Mouse (Mus musculus) heart, embryonic 12.5 days (tissue): Measurements from ENCODE around the gene Zfp872. TPM values are rescaled to one million over a fixed set of nuclear protein-coding genes. Genes with fewer than 3 reads are reported as not detected.

Experiments used
- ATAC-seq: fragments of 200-750 bp; cut with Nextera tagmentation; 2 replicates; pipeline ENCODE4 v1.8.0; 2017; ENCODE audit warnings: moderate TSS enrichment, moderate library complexity; ENCODE audit not compliant: insufficient number of reproducible peaks, low FRiP score
- H3K27ac ChIP-seq: fragments of 300-500 bp; sonication (generic); 2 replicates; pipeline ENCODE4 v1.5.1; 2016; ENCODE audit warnings: mild to moderate bottlenecking, moderate library complexity; ENCODE audit not compliant: poor library complexity, severe bottlenecking
- H3K27me3 ChIP-seq: fragments of 300-500 bp; sonication (generic); replicated peaks from 2 replicates; pipeline ENCODE4 v1.6.1; 2016; ENCODE audit warnings: mild to moderate bottlenecking, moderate library complexity
- H3K36me3 ChIP-seq: fragments of 300-500 bp; sonication (generic); 2 replicates; pipeline ENCODE4 v1.6.1; 2016; ENCODE audit warnings: mild to moderate bottlenecking, moderate library complexity
- H3K4me1 ChIP-seq: fragments of 300-500 bp; sonication (generic); replicated peaks from 2 replicates; pipeline ENCODE4 v1.6.1; 2016; ENCODE audit warnings: mild to moderate bottlenecking
- H3K4me2 ChIP-seq: fragments of 300-500 bp; sonication (generic); 2 replicates; pipeline ENCODE4 v1.6.1; 2016; ENCODE audit warnings: mild to moderate bottlenecking, moderate library complexity
- H3K4me3 ChIP-seq: fragments of 300-500 bp; sonication (generic); 2 replicates; pipeline ENCODE4 v1.5.1; 2016; ENCODE audit warnings: mild to moderate bottlenecking
- H3K9ac ChIP-seq: fragments of 300-500 bp; sonication (generic); 2 replicates; pipeline ENCODE4 v1.6.1; 2016; ENCODE audit warnings: mild to moderate bottlenecking, moderate library complexity
- H3K9me3 ChIP-seq: fragments of 300-500 bp; sonication (generic); replicated peaks from 2 replicates; pipeline ENCODE4 v1.6.1; 2016; ENCODE audit warnings: mild to moderate bottlenecking, moderate library complexity
- WGBS: fragments of 180-500 bp; shearing (Covaris S2); methylation state at CpG from one replicate; pipeline ENCODE4 v1.1.7; 2016; 5-methylcytosine and 5-hydroxymethylcytosine counted together
- polyA plus RNA-seq: library from polyadenylated mRNA; unstranded; fragments of >200 nt; fragmentation: Nextera tagmentation; extraction: Ambion mirVana; gene quantifications from 2 replicates; pipeline ENCODE4 v1.2.1, GENCODE M21; 2016

Zfp872 gene
- polyA plus RNA-seq, 1 experiment from 2014 or later = 0.17 TPM

GRCm38 (mm10) chr9:22226846-22227245, 39.0 kb downstream of the Zfp872 start:
- Histone ChIP-seq H3K4me2 (peak overlapping the region; percentile 87), H3K27me3 (no peaks in the 10 kb centered on the region), H3K9me3 (no peaks in the 10 kb centered on the region), H3K4me3 (peak overlapping the region; percentile 18; the same call in 1 of the 2 replicates), H3K27ac (peak overlapping the region; percentile 60), H3K36me3 (peaks cover 4% of the 10 kb centered on the region; the same call in 1 of the 2 replicates), H3K4me1 (peaks cover 14% of the 10 kb centered on the region), H3K9ac (no peak overlapping the region)
- 62% methylated on average over 15 of the region's 15 CpGs for WGBS
- ATAC-seq = no peak

DNA sequence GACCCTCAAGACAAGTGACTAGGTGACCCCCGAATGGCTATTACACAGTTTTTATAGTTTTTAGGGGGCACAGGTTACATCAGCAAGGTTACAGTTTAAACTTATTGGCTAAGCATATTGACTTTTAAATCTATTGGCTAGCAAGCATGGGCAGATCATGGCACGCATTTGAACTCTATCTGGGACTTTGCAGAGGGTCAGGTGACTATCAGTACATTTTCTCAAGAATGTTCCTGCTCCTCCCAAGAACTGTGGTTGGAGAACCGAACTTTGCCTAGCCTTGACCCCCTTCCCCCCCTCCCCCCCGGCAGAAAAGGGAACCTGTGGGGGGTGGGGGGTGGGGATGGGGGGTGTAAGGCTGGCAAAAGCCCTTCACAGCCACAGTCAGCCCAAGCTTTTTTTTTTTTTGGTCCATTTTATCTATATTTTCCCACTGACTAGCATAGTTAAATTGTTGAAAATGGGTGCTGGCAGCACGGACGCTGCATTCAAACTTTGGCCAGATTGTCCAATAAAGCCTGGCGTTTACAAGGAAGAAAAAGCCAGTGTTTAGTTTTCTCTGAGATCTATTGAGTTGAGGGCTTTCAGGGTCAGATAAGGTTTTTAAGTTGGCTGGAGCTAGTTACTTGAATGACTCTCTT, 41.6 kb downstream of the Zfp872 start:
- Histone ChIP-seq H3K9ac (no peak overlapping the region), H3K4me2 (no peak overlapping the region), H3K4me3 (no peak overlapping the region), H3K36me3 (peaks cover 4% of the 10 kb centered on the region), H3K27me3 (no peaks in the 10 kb centered on the region), H3K4me1 (peaks cover 18% of the 10 kb centered on the region), H3K27ac (no peak overlapping the region), H3K9me3 (no peaks in the 10 kb centered on the region)
- ATAC-seq = no peak
- WGBS = 70% methylated on average over 7 of the region's 7 CpGs

DNA sequence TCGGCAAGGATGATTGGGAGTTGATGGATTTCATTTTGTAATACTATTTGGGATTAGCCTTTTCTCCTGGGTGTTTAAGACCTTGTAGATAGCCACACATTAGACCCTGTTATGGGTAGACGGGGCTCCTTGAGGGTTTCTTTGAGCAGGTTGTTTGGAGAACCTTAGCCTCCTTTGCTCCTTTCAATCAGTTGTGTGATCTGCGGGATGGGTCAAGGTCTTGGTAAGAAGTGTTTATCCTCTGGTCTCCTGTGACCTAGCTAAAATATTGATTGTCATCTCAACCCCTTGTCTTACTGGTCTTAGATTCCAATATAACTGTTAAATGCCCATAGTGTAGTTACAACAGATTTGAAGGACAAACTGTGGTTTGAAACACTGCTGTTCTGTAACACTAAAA, 42.2 kb downstream of the Zfp872 start:
- ATAC-seq = no peak
- Histone ChIP-seq H3K9me3 (0 out of 2 replicates have a peak, but pooled peaks cover 3% of the 10 kb centered on the region), H3K27me3 (no peaks in the 10 kb centered on the region), H3K27ac (no peak overlapping the region), H3K9ac (no peak overlapping the region), H3K36me3 (peaks cover 8% of the 10 kb centered on the region), H3K4me2 (no peak overlapping the region), H3K4me1 (peaks cover 18% of the 10 kb centered on the region), H3K4me3 (no peak overlapping the region)
- 84% methylated on average over 3 of the region's 3 CpGs for whole genome bisulfite sequencing

- ATAC-seq = no peak
- no peaks in the 10 kb centered on the region for H3K27me3 ChIP-seq
- no peak overlapping the region for H3K27ac ChIP-seq
- H3K4me3 ChIP-seq = no peak overlapping the region
- no peak overlapping the region for H3K9ac ChIP-seq
- peaks cover 18% of the 10 kb centered on the region for H3K4me1 ChIP-seq
- peaks cover 8% of the 10 kb centered on the region for H3K9me3 ChIP-seq
- peaks cover 13% of the 10 kb centered on the region for H3K36me3 ChIP-seq
- H3K4me2 ChIP-seq = no peak overlapping the region
Measured at GRCm38 (mm10) chr9:22230556-22230955, 42.7 kb downstream of the Zfp872 start.

GRCm38 (mm10) chr9:22240001-22240400, 52.1 kb downstream of the Zfp872 start:
- Histone ChIP-seq H3K4me3 (no peak overlapping the region), H3K4me1 (no peaks in the 10 kb centered on the region), H3K4me2 (no peak overlapping the region), H3K9me3 (peaks cover 24% of the 10 kb centered on the region), H3K36me3 (peaks cover 89% of the 10 kb centered on the region), H3K9ac (no peak overlapping the region), H3K27me3 (no peaks in the 10 kb centered on the region), H3K27ac (no peak overlapping the region)
- ATAC-seq = no peak
- WGBS = 94% methylated on average over 4 of the region's 4 CpGs

- no peak for ATAC-seq
- peaks cover 34% of the 10 kb centered on the region for H3K9me3 ChIP-seq
- WGBS = 91% methylated on average over 2 of the region's 2 CpGs
Measured at GRCm38 (mm10) chr9:22244242-22244641, 56.4 kb downstream of the Zfp872 start.

More at GRCm38 (mm10) chr9:22244242-22244641, 56.4 kb downstream of the Zfp872 start:
- no peak overlapping the region for H3K27ac ChIP-seq
- no peak overlapping the region for H3K4me3 ChIP-seq
- no peaks in the 10 kb centered on the region for H3K27me3 ChIP-seq
- H3K9ac ChIP-seq = no peak overlapping the region
- H3K36me3 ChIP-seq = peaks cover 93% of the 10 kb centered on the region
- H3K4me2 ChIP-seq = no peak overlapping the region
- H3K4me1 ChIP-seq = no peaks in the 10 kb centered on the region

Other genes with a start within 250 kb of the Zfp872 start
- gene Swsap1, start 232.3 kb upstream of the Zfp872 start, polyA plus RNA-seq = 4.8 and 5.8 TPM in 2 replicates
- 10.9 and 12.0 TPM in 2 replicates for gene Epor, start 224.6 kb upstream of the Zfp872 start, polyA plus RNA-seq
- gene Rgl3, start 198.6 kb upstream of the Zfp872 start, polyA plus RNA-seq = 1.7 and 2.0 TPM in 2 replicates
- gene Ccdc151, start 185.5 kb upstream of the Zfp872 start, polyA plus RNA-seq = 0.17 and 0.29 TPM in 2 replicates
- gene Prkcsh, start 185.3 kb upstream of the Zfp872 start, polyA plus RNA-seq = 79.5 and 81.4 TPM in 2 replicates
- gene Elavl3, start 136.1 kb upstream of the Zfp872 start, polyA plus RNA-seq = 0.13 and 0.40 TPM in 2 replicates
- gene Gm49318, start 116.8 kb upstream of the Zfp872 start, polyA plus RNA-seq = not detected in 2 replicates
- gene Zfp653, start 116.7 kb upstream of the Zfp872 start, polyA plus RNA-seq = 9.8 and 10.0 TPM in 2 replicates
- 49.3 and 51.4 TPM in 2 replicates for gene Ecsit, start 102.7 kb upstream of the Zfp872 start, polyA plus RNA-seq
- gene Cnn1, start 88.9 kb upstream of the Zfp872 start, polyA plus RNA-seq = 391 and 421 TPM in 2 replicates
- gene Elof1, start 70.9 kb upstream of the Zfp872 start, polyA plus RNA-seq = 102 and 104 TPM in 2 replicates
- 28.9 and 31.6 TPM in 2 replicates for gene Acp5, start 52.4 kb upstream of the Zfp872 start, polyA plus RNA-seq
- gene Pigyl, start 31.2 kb upstream of the Zfp872 start, polyA plus RNA-seq = 43.8 and 45.2 TPM in 2 replicates
- 19.1 and 20.0 TPM in 2 replicates for gene Zfp809, start 37.6 kb downstream of the Zfp872 start, polyA plus RNA-seq
- gene Zfp599, start 71.8 kb downstream of the Zfp872 start, polyA plus RNA-seq = 4.1 and 4.8 TPM in 2 replicates
- gene Zfp810, start 119.6 kb downstream of the Zfp872 start, polyA plus RNA-seq = 14.4 and 15.9 TPM in 2 replicates
- 62.3 and 65.6 TPM in 2 replicates for gene Anln, start 201.1 kb downstream of the Zfp872 start, polyA plus RNA-seq
- 2.0 and 2.5 TPM in 2 replicates for gene 9530077C05Rik, start 223.4 kb downstream of the Zfp872 start, polyA plus RNA-seq